Mouse (Mus musculus) CH12.LX (cell line): ENCODE measurements around the gene Slbp. TPM values are rescaled to one million over a fixed set of nuclear protein-coding genes. Genes with fewer than 3 reads are reported as not detected.

Experiments
- DNase-seq: peaks from one replicate; pipeline ENCODE4 v3.0.0-alpha.2; 2013; ENCODE audit errors: extremely low read depth
- H3K27ac ChIP-seq: 2 replicates; pipeline ENCODE4 v1.5.1; 2012; ENCODE audit warnings: low read depth, mild to moderate bottlenecking, control low read depth, moderate library complexity; ENCODE audit not compliant: insufficient read depth
- H3K27me3 ChIP-seq: replicated peaks from 2 replicates; pipeline ENCODE3; 2012; ENCODE audit warnings: inconsistent platforms
- H3K36me3 ChIP-seq, 2 experiments: replicated peaks in 1 of 2; 2 replicates each; pipeline versions ENCODE3 to v1.6.1; 2012; ENCODE audit warnings: inconsistent platforms in 1 of 2, low read length in 1 of 2, mild to moderate bottlenecking in 1 of 2, mixed read lengths in 1 of 2, moderate library complexity in 1 of 2; ENCODE audit not compliant: control insufficient read depth in 1 of 2, insufficient read depth in 1 of 2
- H3K4me1 ChIP-seq, 2 experiments: 2 replicates each; pipeline ENCODE4 v1.6.1; 2012; ENCODE audit warnings: inconsistent platforms in 1 of 2, moderate library complexity in 1 of 2; ENCODE audit not compliant: insufficient read depth in 2 of 2, control insufficient read depth in 1 of 2
- H3K4me2 ChIP-seq: 2 replicates; pipeline ENCODE4 v1.6.1; 2012; ENCODE audit warnings: low read depth, mild to moderate bottlenecking, control low read depth; ENCODE audit not compliant: poor library complexity, insufficient read depth, severe bottlenecking
- H3K4me3 ChIP-seq, 3 experiments: fragments of 150-350 bp in 1 of 3; sonication (generic) in 1 of 3; replicated peaks in 1 of 3; 2 replicates each; pipeline versions ENCODE3 to v1.5.1; 2011 to 2012; ENCODE audit warnings: low read depth in 2 of 3, low read length in 2 of 3, mild to moderate bottlenecking in 2 of 3, moderate library complexity in 2 of 3, control low read depth in 1 of 3, improper control_type of control experiment in 1 of 3, inconsistent platforms in 1 of 3, mixed read lengths in 1 of 3; ENCODE audit not compliant: poor library complexity in 1 of 3
- H3K79me2 ChIP-seq: replicated peaks from 2 replicates; pipeline ENCODE4 v1.6.1; 2012; ENCODE audit warnings: mild to moderate bottlenecking, moderate library complexity; ENCODE audit not compliant: control insufficient read depth, poor library complexity, insufficient read depth, severe bottlenecking; ENCODE audit errors: extremely low read depth
- H3K9ac ChIP-seq: 2 replicates; pipeline ENCODE4 v1.6.1; 2012; ENCODE audit warnings: low read depth, mild to moderate bottlenecking, control low read depth, moderate library complexity; ENCODE audit not compliant: insufficient read depth
- H3K9me3 ChIP-seq: replicated peaks from 2 replicates; pipeline ENCODE3; 2012; ENCODE audit warnings: low read length, inconsistent platforms, mixed read lengths
- BHLHE40 ChIP-seq: IDR thresholded peaks from 2 replicates; pipeline ENCODE4 v1.6.1; 2011; ENCODE audit warnings: mild to moderate bottlenecking, low read depth, low read length, improper control_type of control experiment
- E2F4 ChIP-seq: IDR thresholded peaks from 2 replicates; pipeline ENCODE4 v1.6.1; 2011; ENCODE audit warnings: low read depth, low read length, improper control_type of control experiment; ENCODE audit not compliant: insufficient replicate concordance
- GABPA ChIP-seq: IDR thresholded peaks from 2 replicates; pipeline ENCODE4 v1.6.1; 2012; ENCODE audit warnings: low read depth, low read length, improper control_type of control experiment, inconsistent platforms; ENCODE audit not compliant: insufficient replicate concordance
- JUND ChIP-seq: conservative IDR thresholded peaks from 2 replicates; pipeline ENCODE4 v1.6.1; 2011; ENCODE audit warnings: low read depth, low read length, improper control_type of control experiment
- KAT2A ChIP-seq: IDR thresholded peaks from 2 replicates; pipeline ENCODE4 v1.6.1; 2012; ENCODE audit warnings: low read length, improper control_type of control experiment, inconsistent platforms; ENCODE audit not compliant: insufficient replicate concordance
- MXI1 ChIP-seq: IDR thresholded peaks from 2 replicates; pipeline ENCODE4 v1.6.1; 2011; ENCODE audit warnings: mild to moderate bottlenecking, low read depth, low read length, improper control_type of control experiment
- MYC ChIP-seq: IDR thresholded peaks from 2 replicates; pipeline ENCODE4 v1.6.1; 2011; ENCODE audit warnings: low read depth, mild to moderate bottlenecking, improper control_type of control experiment, low read length
- POLR2AphosphoS2 ChIP-seq: IDR thresholded peaks from 2 replicates; pipeline ENCODE4 v1.6.1; 2011; ENCODE audit warnings: low read depth, low read length, improper control_type of control experiment
- RCOR1 ChIP-seq: conservative IDR thresholded peaks from 2 replicates; pipeline ENCODE4 v1.6.1; 2012; ENCODE audit warnings: low read depth, mild to moderate bottlenecking, inconsistent platforms, low read length, improper control_type of control experiment
- TBP ChIP-seq: conservative IDR thresholded peaks from 2 replicates; pipeline ENCODE4 v1.6.1; 2011; ENCODE audit warnings: low read depth, low read length, improper control_type of control experiment
- TCF12 ChIP-seq: IDR thresholded peaks from 2 replicates; pipeline ENCODE4 v1.6.1; 2014; ENCODE audit warnings: low read depth, mild to moderate bottlenecking, inconsistent platforms, low read length, improper control_type of control experiment
- USF2 ChIP-seq: conservative IDR thresholded peaks from 2 replicates; pipeline ENCODE4 v1.6.1; 2011; ENCODE audit warnings: low read depth, low read length, improper control_type of control experiment
- ZC3H11A ChIP-seq: IDR thresholded peaks from 2 replicates; pipeline ENCODE4 v1.6.1; 2012; ENCODE audit warnings: low read depth, mild to moderate bottlenecking, inconsistent platforms, low read length, improper control_type of control experiment
- dilution Hi-C: fragments of 300-500 bp; cut with MboI; formaldehyde crosslinking; loops from 2 replicates; pipeline ENCODE4 v1.14.3; 2020; ENCODE audit warnings: low sequenced_read_pairs; ENCODE audit not compliant: extremely low pct_unique_long_range_greater_than_20kb, extremely low pct_ligation_motif_present
- in situ Hi-C: fragments of 300-500 bp; cut with MboI; formaldehyde crosslinking; loops from 3 replicates; pipeline ENCODE4 v1.14.3; 2019; ENCODE audit warnings: low sequenced_read_pairs, low pct_ligation_motif_present, low pct_unique_long_range_greater_than_20kb, mixed read lengths
- polyA plus RNA-seq: library from polyadenylated mRNA; unstranded; fragments of >175 nt; gene quantifications from 2 replicates; pipeline ENCODE4 v1.2.1, GENCODE M21; 2012; ENCODE audit warnings: low read depth; ENCODE audit not compliant: insufficient read length
- total RNA-seq, 2 experiments: library from RNA; depleted of rRNA; stranded (reverse); fragments of 300-350 nt in 1 of 2; fragments of >200 nt in 1 of 2; gene quantifications; 2 replicates each; pipeline ENCODE4 v1.2.3; 2012 to 2014

The Slbp gene
- total and polyA plus RNA-seq, 3 experiments = 85.4 to 263 (median 117) TPM

GRCm38 (mm10) chr5:33628820-33629300, 23.5 kb downstream of the Slbp start:
- H3K4me2 ChIP-seq = peak overlapping the region; percentile 10; the same call in 1 of the 2 replicates
- peak; percentile 57 for DNase-seq
- peak overlapping the region; percentile 82 to 92 (median 86) for H3K4me3 ChIP-seq
- dilution Hi-C loops = no loop called here
- peak overlapping the region; percentile 96 for H3K27ac ChIP-seq
- in situ Hi-C loops = no loop called here
- TF ChIP-seq TBP (0 out of 2 replicates have a peak, but pooled peaks have one; percentile 38), KAT2A (no peak), GABPA (no peak), POLR2AphosphoS2 (0 out of 2 replicates have a peak, but pooled peaks have one; percentile 4), TCF12 (no peak), ZC3H11A (no peak), BHLHE40 (no peak), MYC (0 out of 2 replicates have a peak, but pooled peaks have one; percentile 44), JUND (no peak), MXI1 (peak; percentile 33; the same call in 1 of the 2 replicates)
- H3K79me2 ChIP-seq = peaks cover 10% of the 10 kb centered on the region
- H3K36me3 ChIP-seq = peaks cover 0 to 26% of the 10 kb centered on the region in 2 experiments
- H3K27me3 ChIP-seq = no peaks in the 10 kb centered on the region
- peaks cover 3 to 43% of the 10 kb centered on the region in 2 experiments; a peak in 3 of 4 replicates for H3K4me1 ChIP-seq
- H3K9me3 ChIP-seq = no peaks in the 10 kb centered on the region
- H3K9ac ChIP-seq = peak overlapping the region; percentile 88

GRCm38 (mm10) chr5:33627968-33628367, 24.4 kb downstream of the Slbp start:
- Histone ChIP-seq H3K36me3 (peaks cover 3 to 34% of the 10 kb centered on the region in 2 experiments), H3K4me2 (peak overlapping the region; percentile 94)
- TF ChIP-seq BHLHE40 = 0 out of 2 replicates have a peak, but pooled peaks have one; percentile 37
- TF ChIP-seq USF2 = 0 out of 2 replicates have a peak, but pooled peaks have one; percentile 21
- TF ChIP-seq RCOR1 = no peak
- no peak for TF ChIP-seq E2F4
- TF ChIP-seq, all 38 proteins: peak for 2
- H3K27ac ChIP-seq = no peak overlapping the region
- peak overlapping the region; percentile 88 for H3K9ac ChIP-seq
- H3K9me3 ChIP-seq = no peaks in the 10 kb centered on the region
- H3K79me2 ChIP-seq = peaks cover 16% of the 10 kb centered on the region
- H3K27me3 ChIP-seq = no peaks in the 10 kb centered on the region
- H3K4me3 ChIP-seq = peak overlapping the region; percentile 46 to 86 (median 82)
- dilution Hi-C loops (no loop called here), in situ Hi-C loops (no loop called here)
- H3K4me1 ChIP-seq = peaks cover 3 to 43% of the 10 kb centered on the region in 2 experiments; a peak in 3 of 4 replicates
- DNase-seq = peak; percentile 7
